ENCODE assay signal across 9 mouse cellular contexts in genomic region chr3:107757365-107758129, GRCm38 (mm10). TPM values are rescaled to one million over a fixed set of nuclear protein-coding genes. Genes with fewer than 3 reads are reported as not detected.
DNase-seq lines count a peak whose midpoint lies in the region; ATAC-seq and TF ChIP-seq lines count a peak whose summit lies in the region.
"Had no signal": no experiment of that assay in that cellular context is flagged by ENCODE, and none has a peak within 500 bp of the region (broad histone marks: within the 10 kb centered on the region; RNA-seq: fewer than 3 reads in every experiment).

No protein-coding gene starts in this region.

- 89% methylated on average over 5 of the region's 5 CpGs for WGBS in heart, embryonic 15.5 days
- WGBS in kidney, embryonic 15.5 days: 87% methylated on average over 5 of the region's 5 CpGs

- no peak for DNase-seq in heart, postnatal 10 days
- peak; percentile 87 for DNase-seq in brain, adult 2 months (ENCODE audit: low read depth, low spot score)
- peak; percentile 72 to 78 for DNase-seq in layer of hippocampus, postnatal 36 days
- DNase-seq in B cell, adult 2 months: no peak
- DNase-seq in left cerebral cortex, postnatal 10 days (ENCODE audit: extremely low spot score in 1 of 2, low spot score in 2 of 2): no peak
- DNase-seq: kidney, postnatal 10 days had no signal

- no peaks in the 10 kb centered on the region for H3K9me3 ChIP-seq in heart, embryonic 15.5 days (replicated peaks)
- H3K9me3 ChIP-seq in kidney, embryonic 15.5 days (replicated peaks): no peaks in the 10 kb centered on the region

- H3K27me3 ChIP-seq in heart, embryonic 15.5 days: no peaks in the 10 kb centered on the region; the same call in 1 of the 2 replicates
- peaks cover 5% of the 10 kb centered on the region; the same call in 1 of the 2 replicates for H3K27me3 ChIP-seq in kidney, embryonic 15.5 days

- intact Hi-C loops in heart, postnatal 10 days (cut with DNase I): loop anchor here (2.0 to 10.0 kb wide), 2 partner anchors 105 to 387 kb away; partner anchors contain the start of gene Gnai3
- intact Hi-C loops in left cerebral cortex, postnatal 10 days (cut with DNase I): loop anchor here (5.0 kb wide), 3 partner anchors 60 to 105 kb away; partner anchors contain the start of gene Ahcyl1

- peaks cover 26% of the 10 kb centered on the region for H3K4me1 ChIP-seq in heart, embryonic 15.5 days (replicated peaks)
- peaks cover 10% of the 10 kb centered on the region for H3K4me1 ChIP-seq in cortical plate, adult 2 months (ENCODE audit: control insufficient read depth, insufficient read depth, low read length)
- peaks cover 29% of the 10 kb centered on the region for H3K4me1 ChIP-seq in kidney, embryonic 15.5 days

- 0 out of 2 replicates have a peak overlapping the region, but pooled peaks have one; percentile 67 for H3K9ac ChIP-seq in heart, embryonic 15.5 days
- no peak overlapping the region for H3K9ac ChIP-seq in kidney, embryonic 15.5 days

- H3K27ac ChIP-seq in heart, embryonic 15.5 days: no peak overlapping the region
- H3K27ac ChIP-seq in cortical plate, adult 2 months (ENCODE audit: insufficient read depth, low read length): no peak overlapping the region
- no peak overlapping the region for H3K27ac ChIP-seq in kidney, embryonic 15.5 days

- TF ChIP-seq CTCF in cortical plate, adult 2 months (IDR thresholded peaks at IDR 0.05; ENCODE audit: extremely low read depth, insufficient read depth, low read length): no peak

- ATAC-seq in heart, embryonic 15.5 days (replicated peaks; ENCODE audit: insufficient number of reproducible peaks, insufficient read depth, low FRiP score, low read depth): no peak
- no peak for ATAC-seq in kidney, embryonic 15.5 days (replicated peaks; ENCODE audit: low FRiP score)

- H3K36me3 ChIP-seq in heart, embryonic 15.5 days: peaks cover 16% of the 10 kb centered on the region
- peaks cover 22% of the 10 kb centered on the region for H3K36me3 ChIP-seq in kidney, embryonic 15.5 days

- H3K4me2 ChIP-seq in heart, embryonic 15.5 days: peak overlapping the region; percentile 87; the same call in 1 of the 2 replicates
- H3K4me2 ChIP-seq in kidney, embryonic 15.5 days: no peak overlapping the region

- TF ChIP-seq POLR2A in cortical plate, adult 2 months (IDR thresholded peaks at IDR 0.05; ENCODE audit: extremely low read depth, insufficient read depth, low read length): no peak

- no peak overlapping the region for H3K4me3 ChIP-seq in heart, embryonic 15.5 days
- peak overlapping the region; percentile 52 for H3K4me3 ChIP-seq in cortical plate, adult 2 months (ENCODE audit: insufficient read depth, low read length)
- H3K4me3 ChIP-seq in kidney, embryonic 15.5 days (replicated peaks): no peak overlapping the region

RNA-seq across cellular contexts. Expression of gene Csf1, which starts 2.7 kb away (rescaled TPM):
- 8.0 and 11.2 TPM in 2 replicates for polyA plus RNA-seq in heart, embryonic 15.5 days (2015; fragmentation: Nextera tagmentation; extraction: Ambion mirVana)
- 10 to 100 TPM; 25.5 to 29.0 TPM for total RNA-seq in heart, postnatal 10 days (2021)
- polyA plus RNA-seq in cortical plate, adult 2 months (2012; rRNA removed): 15.4 and 16.7 TPM in 2 replicates
- 10 to 100 TPM; 19.0 to 20.1 TPM for total RNA-seq in layer of hippocampus, postnatal 36 days (2021)
- 1 to 10 TPM; 7.5 to 8.3 TPM for total RNA-seq in left cerebral cortex, postnatal 10 days (2021)
- polyA plus RNA-seq in kidney, embryonic 15.5 days (2015; fragmentation: Nextera tagmentation; extraction: Ambion mirVana): 9.3 and 10.3 TPM in 2 replicates

Comparison
In these comparisons a context has a peak if more than half of its experiments do, and no peak if none do; other contexts are left out.
1. DNase-seq: peak in brain, adult 2 months (single experiment) and layer of hippocampus, postnatal 36 days (2 of 2); none in heart, postnatal 10 days (0 of 2), B cell, adult 2 months (0 of 2) and left cerebral cortex, postnatal 10 days (0 of 2).